Mouse (Mus musculus) stomach, embryonic 15.5 days (tissue): ENCODE measurements around the gene Gpr179. TPM values are rescaled to one million over a fixed set of nuclear protein-coding genes. Genes with fewer than 3 reads are reported as not detected.

Experiments used
- polyA plus RNA-seq: library from polyadenylated mRNA; unstranded; fragments of >200 nt; fragmentation: Nextera tagmentation; extraction: Ambion mirVana; gene quantifications from 2 replicates; pipeline ENCODE4 v1.2.1, GENCODE M21; 2015

Gene Gpr179
- polyA plus RNA-seq, 1 experiment from 2014 or later = 0.19 TPM

Other genes starting within 250 kb of the Gpr179 start
- 0.24 TPM in 1 of 2 replicates, not detected in the other for gene Tbx21, start 236.7 kb downstream of the Gpr179 start, polyA plus RNA-seq
- 4.1 and 5.3 TPM in 2 replicates for gene Tbkbp1, start 200.6 kb downstream of the Gpr179 start, polyA plus RNA-seq
- 47.2 and 50.2 TPM in 2 replicates for gene Kpnb1, start 164.2 kb downstream of the Gpr179 start, polyA plus RNA-seq
- gene Npepps, start 71.4 kb downstream of the Gpr179 start, polyA plus RNA-seq = 80.9 and 84.7 TPM in 2 replicates
- gene Mrpl45, start 36.4 kb downstream of the Gpr179 start, polyA plus RNA-seq = 41.5 and 46.4 TPM in 2 replicates
- gene Socs7, start 10.5 kb upstream of the Gpr179 start, polyA plus RNA-seq = 3.4 and 3.8 TPM in 2 replicates
- 6.1 and 6.2 TPM in 2 replicates for gene Arhgap23, start 63.5 kb upstream of the Gpr179 start, polyA plus RNA-seq
- gene 4933428G20Rik, start 148.3 kb upstream of the Gpr179 start, polyA plus RNA-seq = 0.71 and 0.89 TPM in 2 replicates
- 0.33 and 0.44 TPM in 2 replicates for gene Srcin1, start 224.1 kb upstream of the Gpr179 start, polyA plus RNA-seq